Mouse (Mus musculus) neural tube, embryonic 14.5 days (tissue): ENCODE measurements at regions not wholly inside any gene's neighbourhood (a gene's known extent, or its start where the extent isn't known, plus 50 kb on each side); places are given as distances from the start of the nearest gene placed in this dataset.

Source experiments
- ATAC-seq: fragments of 200-750 bp; cut with Nextera tagmentation; 2 replicates; pipeline ENCODE4 v1.8.0; 2017; ENCODE audit warnings: low read depth, mild to moderate bottlenecking, moderate TSS enrichment, moderate library complexity
- H3K27ac ChIP-seq: fragments of 300-500 bp; sonication (generic); 2 replicates; pipeline ENCODE4 v1.5.1; 2014; ENCODE audit warnings: low read depth, mild to moderate bottlenecking, control low read depth, low read length, moderate library complexity, mixed read lengths
- H3K27me3 ChIP-seq: fragments of 300-500 bp; sonication (generic); 2 replicates; pipeline ENCODE4 v1.6.1; 2014; ENCODE audit warnings: low read length; ENCODE audit not compliant: control insufficient read depth, insufficient read depth
- H3K36me3 ChIP-seq: fragments of 300-500 bp; sonication (generic); 2 replicates; pipeline ENCODE4 v1.6.1; 2014; ENCODE audit warnings: low read length, mixed read lengths; ENCODE audit not compliant: control insufficient read depth, insufficient read depth
- H3K4me1 ChIP-seq: fragments of 300-500 bp; sonication (generic); 2 replicates; pipeline ENCODE4 v1.6.1; 2014; ENCODE audit warnings: low read length; ENCODE audit not compliant: control insufficient read depth, insufficient read depth
- H3K4me2 ChIP-seq: fragments of 300-500 bp; sonication (generic); 2 replicates; pipeline ENCODE4 v1.6.1; 2014; ENCODE audit warnings: mild to moderate bottlenecking, low read depth, low read length, control low read depth
- H3K4me3 ChIP-seq: fragments of 300-500 bp; sonication (generic); 2 replicates; pipeline ENCODE4 v1.5.1; 2014; ENCODE audit warnings: low read depth, low read length, control low read depth, mixed read lengths
- H3K9ac ChIP-seq: fragments of 300-500 bp; sonication (generic); replicated peaks from 2 replicates; pipeline ENCODE4 v1.6.1; 2014; ENCODE audit warnings: low read depth, mild to moderate bottlenecking, control low read depth, low read length, mixed read lengths
- H3K9me3 ChIP-seq: fragments of 300-500 bp; sonication (generic); 2 replicates; pipeline ENCODE4 v1.6.1; 2016; ENCODE audit warnings: low read length; ENCODE audit not compliant: control insufficient read depth
- WGBS: fragments of 180-500 bp; shearing (Covaris S2); extraction: QIAGEN DNeasy Blood & Tissue Kit; methylation state at CpG from one replicate; pipeline ENCODE4 v1.1.7; 2014; 5-methylcytosine and 5-hydroxymethylcytosine counted together

GRCm38 (mm10) chr3:70957470-70957869 lies 950.1 kb downstream of the Otol1 start:
- Histone ChIP-seq H3K4me1 (no peaks in the 10 kb centered on the region), H3K36me3 (no peaks in the 10 kb centered on the region), H3K9me3 (no peaks in the 10 kb centered on the region), H3K27ac (no peak overlapping the region), H3K4me2 (no peak overlapping the region), H3K4me3 (no peak overlapping the region), H3K27me3 (no peaks in the 10 kb centered on the region), H3K9ac (no peak overlapping the region)
- peak; percentile 75; the same call in 1 of the 2 replicates for ATAC-seq

GRCm38 (mm10) chr3:70962498-70962897 lies 955.1 kb downstream of the Otol1 start:
- no peaks in the 10 kb centered on the region for H3K36me3 ChIP-seq
- H3K27ac ChIP-seq, result no peak overlapping the region
- no peak for ATAC-seq
- no peak overlapping the region for H3K9ac ChIP-seq
- no peak overlapping the region for H3K4me2 ChIP-seq
- H3K4me1 ChIP-seq, result no peaks in the 10 kb centered on the region
- WGBS, result 68% methylated on average over 1 of the region's 1 CpGs
- no peaks in the 10 kb centered on the region for H3K27me3 ChIP-seq
- H3K9me3 ChIP-seq, result no peaks in the 10 kb centered on the region
- no peak overlapping the region for H3K4me3 ChIP-seq

- 89% methylated on average over 5 of the region's 5 CpGs for WGBS
- Histone ChIP-seq H3K36me3 (no peaks in the 10 kb centered on the region), H3K9ac (no peak overlapping the region), H3K27ac (no peak overlapping the region), H3K4me2 (no peak overlapping the region), H3K9me3 (no peaks in the 10 kb centered on the region), H3K4me3 (no peak overlapping the region), H3K4me1 (no peaks in the 10 kb centered on the region), H3K27me3 (no peaks in the 10 kb centered on the region)
- no peak for ATAC-seq
Observed at GRCm38 (mm10) chr3:70976945-70977344, 969.5 kb downstream of the Otol1 start.

DNA sequence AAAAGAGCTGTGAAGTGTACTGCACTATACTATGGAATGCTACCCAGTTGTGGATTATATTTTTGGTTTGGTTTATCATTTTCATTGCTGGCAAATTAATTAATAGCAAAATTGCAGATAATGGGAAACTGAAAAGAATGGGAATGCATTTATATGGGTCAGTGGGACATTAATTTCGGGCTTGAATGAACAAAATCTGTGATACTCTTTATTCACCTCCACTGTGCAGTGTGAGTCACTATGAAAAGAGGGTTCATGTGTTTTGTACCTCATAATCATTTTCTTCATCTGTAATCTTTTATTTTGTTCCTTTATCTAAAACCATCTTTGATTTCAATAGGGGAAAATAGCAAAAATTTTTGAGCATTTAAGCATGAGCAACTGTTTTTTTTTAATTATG lies 983.5 kb downstream of the Otol1 start:
- Histone ChIP-seq H3K4me1 (no peaks in the 10 kb centered on the region), H3K9me3 (no peaks in the 10 kb centered on the region), H3K4me3 (no peak overlapping the region), H3K27ac (no peak overlapping the region), H3K36me3 (no peaks in the 10 kb centered on the region), H3K27me3 (no peaks in the 10 kb centered on the region), H3K9ac (no peak overlapping the region), H3K4me2 (no peak overlapping the region)
- 80% methylated on average over 1 of the region's 1 CpGs for WGBS
- ATAC-seq, result no peak

GRCm38 (mm10) chr3:71003052-71003451 lies 995.6 kb downstream of the Otol1 start:
- H3K4me1 ChIP-seq, result no peaks in the 10 kb centered on the region
- H3K27me3 ChIP-seq, result no peaks in the 10 kb centered on the region
- no peak overlapping the region for H3K4me2 ChIP-seq
- no peak for ATAC-seq
- WGBS, result 87% methylated on average over 6 of the region's 6 CpGs
- H3K9ac ChIP-seq, result no peak overlapping the region
- no peaks in the 10 kb centered on the region for H3K9me3 ChIP-seq
- no peak overlapping the region for H3K4me3 ChIP-seq
- H3K27ac ChIP-seq, result no peak overlapping the region
- no peaks in the 10 kb centered on the region for H3K36me3 ChIP-seq
